Mouse (Mus musculus) CD4-positive, CD25-positive, alpha-beta regulatory T cell (primary cell): Measurements from ENCODE around the gene Trappc1. TPM values are rescaled to one million over a fixed set of nuclear protein-coding genes. Genes with fewer than 3 reads are reported as not detected.

ENCODE experiments used
- polyA plus RNA-seq: library from polyadenylated mRNA; unstranded; fragments of 100-300 nt; shearing (Covaris generic); gene quantifications from one replicate; pipeline ENCODE4 v1.2.1, GENCODE M21; 2017

Gene Trappc1
- 96.9 TPM for polyA plus RNA-seq

DNA sequence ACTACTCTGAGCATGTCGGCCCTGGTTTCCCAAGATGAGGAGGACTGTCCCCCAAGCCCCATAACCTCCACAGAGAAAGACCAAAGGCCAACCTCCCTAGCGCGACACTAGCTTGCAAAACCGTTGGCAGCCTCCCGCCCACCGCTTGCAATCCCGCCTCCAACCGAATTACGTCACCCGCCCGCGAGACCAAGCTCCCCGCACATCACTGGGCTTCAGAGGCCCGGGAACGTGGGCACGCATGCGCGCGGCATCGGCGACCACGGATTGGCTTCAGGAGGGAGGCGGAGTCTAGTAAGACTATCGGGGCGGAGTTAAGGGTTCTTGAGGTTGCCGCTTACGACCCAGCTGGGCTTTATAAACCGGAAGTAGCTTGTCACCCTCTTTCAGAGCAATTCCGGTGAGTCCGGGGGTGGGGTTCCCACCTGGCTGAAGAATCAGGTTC, at the start of gene Trappc1, which contains the start of gene Cntrob:
Gene Trappc1 (plus strand): TSS at position 314 of the 445 bp plus-strand sequence.
Gene Cntrob (minus strand): TSS at position 109 of the 445 bp plus-strand sequence.

DNA sequence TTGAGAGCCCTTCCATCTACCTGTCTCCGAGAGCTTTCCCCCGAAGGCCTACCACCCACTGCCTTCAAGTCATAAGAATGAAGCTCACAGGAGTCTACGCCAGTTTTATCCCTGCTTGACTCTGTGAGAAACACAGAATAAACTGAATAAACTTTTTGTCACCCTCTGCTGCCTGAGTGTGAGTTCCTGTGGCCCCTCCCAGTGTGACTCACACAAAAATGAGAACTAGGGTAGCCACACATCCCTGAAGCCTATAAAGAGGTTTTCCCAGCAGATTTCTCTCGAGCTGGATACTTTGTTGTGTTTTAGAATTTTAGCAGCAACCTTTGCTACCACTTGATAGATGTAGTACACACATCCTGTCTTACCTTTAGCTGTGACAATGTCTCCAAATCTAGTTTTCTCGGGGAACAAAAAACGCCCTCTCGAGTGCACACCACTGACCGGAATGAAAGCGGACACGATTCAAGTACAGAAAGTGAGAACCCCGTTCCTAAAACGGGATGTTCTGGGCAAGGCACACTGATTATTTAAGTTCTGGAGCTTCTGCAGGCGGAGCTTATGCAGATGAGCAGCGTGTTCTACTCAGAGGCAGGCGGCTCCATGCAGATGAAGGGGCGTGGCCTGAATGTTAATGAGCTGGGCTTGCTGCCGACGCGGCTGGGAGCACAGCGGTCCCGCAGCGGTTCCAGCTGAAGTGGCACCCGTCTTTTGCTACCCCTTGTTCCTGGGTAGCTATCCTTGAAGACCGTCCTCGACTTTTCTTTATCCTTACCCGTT, 2.0 kb downstream of the Trappc1 start, which contains the start of gene Kcnab3:
Gene Kcnab3 (plus strand): TSS at position 631 of the 780 bp plus-strand sequence.

DNA sequence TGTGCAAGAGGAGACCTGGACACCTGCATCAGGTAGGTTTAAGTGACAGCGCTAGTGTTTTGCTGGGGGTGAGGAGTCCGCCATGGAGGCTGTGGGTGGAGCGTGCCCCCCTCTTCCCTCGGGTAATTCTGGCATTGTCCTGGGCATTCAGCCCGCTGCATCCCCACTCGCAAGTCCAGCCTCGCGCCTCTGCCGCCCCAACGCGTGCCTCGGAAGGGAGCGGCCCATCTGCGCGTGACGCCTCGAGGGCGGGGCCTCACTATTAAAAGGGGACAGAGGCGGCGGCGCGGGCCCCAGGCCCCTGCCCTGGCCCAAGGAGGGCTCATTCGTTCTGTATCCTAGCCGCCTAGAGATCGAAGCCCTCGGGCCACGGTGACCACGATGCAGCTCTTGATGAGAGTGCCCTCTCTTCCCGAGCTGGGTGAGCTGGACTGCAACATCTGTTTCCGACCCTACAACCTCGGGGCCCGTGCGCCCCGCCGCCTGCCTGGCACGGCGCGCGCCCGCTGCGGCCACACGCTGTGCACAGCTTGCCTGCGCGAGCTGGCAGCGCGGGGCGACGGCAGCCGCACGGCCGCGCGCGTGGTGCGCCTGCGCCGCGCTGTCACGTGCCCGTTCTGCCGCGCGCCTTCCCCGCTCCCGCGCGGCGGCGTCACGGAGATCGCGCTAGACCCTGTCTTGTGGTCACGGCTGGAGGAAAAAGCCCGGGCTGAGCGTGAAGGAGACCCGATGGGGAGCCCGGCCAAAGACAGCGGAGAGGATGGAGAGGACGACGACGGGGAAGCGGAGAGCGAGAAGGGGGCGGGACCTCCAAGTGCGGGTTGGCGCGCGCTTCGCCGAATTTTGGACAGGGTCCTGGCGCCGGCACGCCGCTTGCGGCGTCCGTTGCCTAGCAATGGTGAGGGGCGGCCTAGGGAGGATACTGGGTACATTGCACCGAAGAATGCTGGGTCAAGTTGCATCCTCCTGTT, 16.7 kb downstream of the Trappc1 start, which contains the start of gene Rnf227:
Gene Rnf227 (plus strand): TSS at position 301 of the 971 bp plus-strand sequence.

DNA sequence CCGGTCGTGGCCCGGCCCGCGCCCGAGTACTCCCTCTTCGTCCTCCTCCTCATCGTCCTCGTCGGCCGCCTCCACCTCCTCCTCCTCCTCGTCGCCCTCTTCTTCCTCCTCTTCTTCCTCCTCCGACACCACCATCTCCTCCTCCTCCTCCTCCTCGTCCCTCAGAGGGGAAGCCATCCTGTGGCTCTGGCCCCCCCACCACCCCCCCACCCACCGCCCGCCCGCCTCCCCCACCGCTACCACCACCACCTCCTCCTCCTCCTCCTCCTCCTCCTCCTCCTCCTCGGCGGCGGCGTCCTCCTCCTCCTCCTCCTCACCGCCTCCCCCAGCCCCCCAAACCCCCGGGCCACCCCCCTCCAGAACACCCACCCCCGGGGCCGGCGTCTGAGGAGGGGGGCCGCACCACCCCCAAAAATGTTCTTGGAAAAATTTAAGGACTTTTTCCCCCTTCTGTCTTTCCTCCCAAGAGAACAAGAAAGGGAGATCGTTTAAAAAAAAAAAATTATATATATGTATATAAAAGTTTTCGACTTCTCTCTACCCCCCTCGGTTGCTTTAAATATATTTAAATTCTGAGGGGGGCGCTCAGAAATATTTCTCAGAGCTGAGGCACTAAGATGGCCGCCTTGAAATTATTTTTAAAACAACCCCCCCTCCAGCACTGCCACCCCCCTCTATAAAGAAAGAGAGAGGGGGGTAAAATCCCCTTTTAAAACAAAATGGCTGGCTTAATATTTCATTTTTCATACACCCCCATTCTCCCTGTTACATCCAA, 45.6 kb downstream of the Trappc1 start, which contains the start of gene Chd3:
Gene Chd3 (minus strand): TSS at position 192 of the 775 bp plus-strand sequence.

Other genes starting within 250 kb of the Trappc1 start
- 139 TPM for gene Vamp2, start 235.5 kb upstream of the Trappc1 start, polyA plus RNA-seq
- 8.9 TPM for gene Per1, start 228.8 kb upstream of the Trappc1 start, polyA plus RNA-seq
- not detected for gene Hes7, start 203.6 kb upstream of the Trappc1 start, polyA plus RNA-seq
- gene 9130213A22Rik, start 201.4 kb upstream of the Trappc1 start, polyA plus RNA-seq, result not detected
- gene Aloxe3, start 198.1 kb upstream of the Trappc1 start, polyA plus RNA-seq, result 0.08 TPM
- not detected for gene Alox12b, start 167.0 kb upstream of the Trappc1 start, polyA plus RNA-seq
- 3.2 TPM for gene Alox8, start 126.1 kb upstream of the Trappc1 start, polyA plus RNA-seq
- 0.19 TPM for gene Gucy2e, start 86.9 kb upstream of the Trappc1 start, polyA plus RNA-seq
- 8.7 TPM for gene Cntrob, start 205 bp upstream of the Trappc1 start, polyA plus RNA-seq
- gene Kcnab3, start 2.3 kb downstream of the Trappc1 start, polyA plus RNA-seq, result 1.4 TPM
- gene Rnf227, start 16.5 kb downstream of the Trappc1 start, polyA plus RNA-seq, result 2.4 TPM
- gene Chd3, start 45.4 kb downstream of the Trappc1 start, polyA plus RNA-seq, result 139 TPM
- 97.6 TPM for gene Naa38, start 71.5 kb downstream of the Trappc1 start, polyA plus RNA-seq
- gene Cyb5d1, start 71.7 kb downstream of the Trappc1 start, polyA plus RNA-seq, result 25.4 TPM
- 0.54 TPM for gene Tmem88, start 74.3 kb downstream of the Trappc1 start, polyA plus RNA-seq
- 5.5 TPM for gene Kdm6b, start 89.7 kb downstream of the Trappc1 start, polyA plus RNA-seq
- gene Dnah2, start 225.1 kb downstream of the Trappc1 start, polyA plus RNA-seq, result 0.01 TPM
- 0.47 TPM for gene Efnb3, start 236.2 kb downstream of the Trappc1 start, polyA plus RNA-seq